Mouse (Mus musculus) liver, embryonic 16.5 days (tissue): ENCODE measurements around the gene Ppm1b. TPM values are rescaled to one million over a fixed set of nuclear protein-coding genes. Genes with fewer than 3 reads are reported as not detected.

Experiments used
- ATAC-seq: fragments of 200-750 bp; cut with Nextera tagmentation; 2 replicates; pipeline ENCODE4 v1.8.0; 2017; ENCODE audit warnings: low read depth, mild to moderate bottlenecking, moderate number of reproducible peaks, moderate library complexity
- H3K27ac ChIP-seq: fragments of 300-500 bp; sonication (generic); 2 replicates; pipeline ENCODE4 v1.5.1; 2014; ENCODE audit warnings: mild to moderate bottlenecking, low read length
- H3K27me3 ChIP-seq: fragments of 300-500 bp; sonication (generic); 2 replicates; pipeline ENCODE4 v1.6.1; 2014; ENCODE audit warnings: low read depth, low read length, mixed read lengths; ENCODE audit not compliant: control insufficient read depth, insufficient read depth
- H3K36me3 ChIP-seq: fragments of 300-500 bp; sonication (generic); 2 replicates; pipeline ENCODE4 v1.6.1; 2014; ENCODE audit warnings: mild to moderate bottlenecking; ENCODE audit not compliant: control insufficient read depth, insufficient read depth
- H3K4me1 ChIP-seq: fragments of 300-500 bp; sonication (generic); 2 replicates; pipeline ENCODE4 v1.6.1; 2014; ENCODE audit warnings: low read depth, low read length, mixed read lengths; ENCODE audit not compliant: control insufficient read depth
- H3K4me2 ChIP-seq: fragments of 300-500 bp; sonication (generic); 2 replicates; pipeline ENCODE4 v1.6.1; 2014; ENCODE audit warnings: low read depth, low read length, mixed read lengths
- H3K4me3 ChIP-seq: fragments of 300-500 bp; sonication (generic); 2 replicates; pipeline ENCODE4 v1.5.1; 2014; ENCODE audit warnings: low read depth, mild to moderate bottlenecking, low read length
- H3K9ac ChIP-seq: fragments of 300-500 bp; sonication (generic); 2 replicates; pipeline ENCODE4 v1.6.1; 2014; ENCODE audit warnings: low read depth, low read length
- H3K9me3 ChIP-seq: fragments of 300-500 bp; sonication (generic); replicated peaks from 2 replicates; pipeline ENCODE4 v1.6.1; 2016; ENCODE audit warnings: low read length; ENCODE audit not compliant: control insufficient read depth
- WGBS: fragments of 180-500 bp; shearing (Covaris S2); extraction: QIAGEN DNeasy Blood & Tissue Kit; methylation state at CpG from one replicate; pipeline ENCODE4 v1.1.7; 2014; ENCODE audit not compliant: insufficient replicate concordance; 5-methylcytosine and 5-hydroxymethylcytosine counted together
- polyA plus RNA-seq: library from polyadenylated mRNA; unstranded; fragments of >200 nt; fragmentation: Nextera tagmentation; extraction: Ambion mirVana; gene quantifications from 2 replicates; pipeline ENCODE4 v1.2.1, GENCODE M21; 2015

The Ppm1b gene
- polyA plus RNA-seq, 1 experiment from 2014 or later: 45.5 TPM

DNA sequence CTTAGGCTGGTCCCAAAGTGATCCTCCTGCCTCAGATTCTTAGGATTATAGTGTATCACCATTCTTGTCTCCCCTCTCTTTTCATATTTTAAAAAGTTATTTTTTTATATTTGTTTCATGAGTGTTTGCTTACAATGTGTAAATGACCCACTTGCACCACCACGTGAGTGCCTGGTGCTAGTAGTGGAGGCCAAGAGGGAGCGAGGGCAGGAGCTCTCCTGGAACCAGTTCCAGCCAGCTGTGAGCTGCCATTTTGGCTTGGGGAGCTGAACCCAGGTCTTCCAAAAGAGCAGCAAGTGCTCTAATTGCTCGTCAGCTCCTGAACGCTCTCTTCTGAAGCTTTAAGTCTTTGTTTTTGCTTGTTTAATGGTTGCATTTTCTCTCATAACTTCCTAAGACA, 3.6 kb downstream of the Ppm1b start:
- Histone ChIP-seq H3K4me2 (peak overlapping the region; percentile 80), H3K36me3 (peaks cover 3% of the 10 kb centered on the region; the same call in 1 of the 2 replicates), H3K27me3 (no peaks in the 10 kb centered on the region), H3K4me3 (peak overlapping the region; percentile 89), H3K4me1 (peaks cover 24% of the 10 kb centered on the region), H3K9me3 (no peaks in the 10 kb centered on the region), H3K27ac (peak overlapping the region; percentile 40; the same call in 1 of the 2 replicates), H3K9ac (peak overlapping the region; percentile 99)
- WGBS: 74% methylated on average over 4 of the region's 4 CpGs
- no peak for ATAC-seq

- no peak for ATAC-seq
- Histone ChIP-seq H3K4me1 (peaks cover 16% of the 10 kb centered on the region), H3K9ac (no peak overlapping the region), H3K9me3 (no peaks in the 10 kb centered on the region), H3K36me3 (peaks cover 3% of the 10 kb centered on the region), H3K27ac (no peak overlapping the region), H3K4me3 (no peak overlapping the region), H3K27me3 (no peaks in the 10 kb centered on the region), H3K4me2 (no peak overlapping the region)
- WGBS: 54% methylated on average over 4 of the region's 4 CpGs
Measured at GRCm38 (mm10) chr17:84962046-84962445, 5.5 kb downstream of the Ppm1b start.

DNA sequence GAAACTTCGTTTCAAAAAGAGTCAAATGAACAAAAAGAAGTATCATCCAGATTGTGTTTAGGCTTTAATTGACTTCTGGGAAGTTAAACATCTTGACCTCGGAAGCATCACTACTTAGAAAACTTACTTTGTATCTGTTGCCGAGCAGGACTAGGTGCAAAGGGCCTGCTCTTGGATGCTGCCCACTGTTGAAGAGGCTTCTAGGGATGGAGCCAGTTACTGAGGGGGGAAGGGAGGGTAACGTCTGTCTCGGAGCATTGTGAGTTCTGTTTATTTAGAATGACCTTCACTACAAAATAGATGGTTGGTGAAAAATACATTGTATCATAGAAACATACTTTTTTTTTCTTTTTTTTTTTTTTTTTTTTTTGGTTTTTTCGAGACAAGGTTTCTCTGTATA, 7.1 kb downstream of the Ppm1b start:
- Histone ChIP-seq H3K36me3 (peaks cover 3% of the 10 kb centered on the region), H3K4me1 (peaks cover 19% of the 10 kb centered on the region), H3K4me3 (no peak overlapping the region), H3K9me3 (no peaks in the 10 kb centered on the region), H3K27ac (no peak overlapping the region), H3K4me2 (no peak overlapping the region), H3K9ac (no peak overlapping the region), H3K27me3 (no peaks in the 10 kb centered on the region)
- WGBS: 74% methylated on average over 6 of the region's 6 CpGs
- ATAC-seq: no peak

DNA sequence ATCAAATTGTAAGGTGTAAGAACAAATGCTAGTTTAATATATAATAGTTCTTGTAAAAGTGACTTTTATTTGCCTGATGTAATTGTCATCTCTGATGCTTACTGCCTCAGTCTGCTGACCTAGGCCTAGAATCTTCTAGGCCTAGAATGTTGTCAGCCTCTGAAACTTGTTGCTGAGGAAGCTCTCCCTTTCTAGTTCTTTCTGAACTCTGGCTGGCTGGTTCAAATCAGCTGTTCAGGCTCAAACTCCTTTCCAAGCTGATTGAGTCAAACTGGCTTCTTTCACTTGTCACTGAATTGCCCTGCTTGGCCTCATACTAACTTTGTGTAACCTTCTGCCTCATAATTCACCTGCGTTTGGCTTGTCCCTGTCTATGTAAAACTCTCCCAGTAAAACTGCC, 9.7 kb downstream of the Ppm1b start:
- WGBS: 92% methylated on average over 1 of the region's 1 CpGs
- ATAC-seq: no peak
- Histone ChIP-seq H3K36me3 (peaks cover 3% of the 10 kb centered on the region), H3K27ac (no peak overlapping the region), H3K27me3 (no peaks in the 10 kb centered on the region), H3K4me3 (no peak overlapping the region), H3K9me3 (no peaks in the 10 kb centered on the region), H3K4me2 (no peak overlapping the region), H3K9ac (no peak overlapping the region), H3K4me1 (peaks cover 8% of the 10 kb centered on the region)

DNA sequence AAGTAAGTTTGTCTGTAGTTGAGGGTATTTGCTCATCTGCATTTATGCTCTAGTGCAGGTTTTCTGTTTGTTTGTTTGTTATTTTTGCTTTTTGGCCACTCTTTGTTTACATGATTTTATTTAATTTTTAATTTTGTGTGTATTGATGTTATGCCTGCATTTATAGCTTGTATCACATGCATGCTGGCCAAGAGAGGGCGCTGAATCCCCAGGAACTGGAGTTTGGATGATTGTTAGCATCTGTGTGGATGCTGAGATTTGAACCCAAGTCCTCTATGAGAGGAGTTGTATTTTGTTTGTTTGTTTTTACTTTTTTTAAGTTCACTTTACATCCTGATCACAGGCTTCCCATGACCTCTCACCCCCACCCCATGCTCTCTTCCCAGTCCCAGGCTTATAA, 10.5 kb downstream of the Ppm1b start:
- H3K9me3 ChIP-seq: no peaks in the 10 kb centered on the region
- H3K36me3 ChIP-seq: peaks cover 3% of the 10 kb centered on the region
- no peak for ATAC-seq
- WGBS: 70% methylated on average over 1 of the region's 1 CpGs
- H3K27me3 ChIP-seq: no peaks in the 10 kb centered on the region
- no peak overlapping the region for H3K4me2 ChIP-seq
- H3K4me3 ChIP-seq: no peak overlapping the region
- H3K4me1 ChIP-seq: peaks cover 4% of the 10 kb centered on the region; the same call in 1 of the 2 replicates
- no peak overlapping the region for H3K9ac ChIP-seq
- no peak overlapping the region for H3K27ac ChIP-seq

DNA sequence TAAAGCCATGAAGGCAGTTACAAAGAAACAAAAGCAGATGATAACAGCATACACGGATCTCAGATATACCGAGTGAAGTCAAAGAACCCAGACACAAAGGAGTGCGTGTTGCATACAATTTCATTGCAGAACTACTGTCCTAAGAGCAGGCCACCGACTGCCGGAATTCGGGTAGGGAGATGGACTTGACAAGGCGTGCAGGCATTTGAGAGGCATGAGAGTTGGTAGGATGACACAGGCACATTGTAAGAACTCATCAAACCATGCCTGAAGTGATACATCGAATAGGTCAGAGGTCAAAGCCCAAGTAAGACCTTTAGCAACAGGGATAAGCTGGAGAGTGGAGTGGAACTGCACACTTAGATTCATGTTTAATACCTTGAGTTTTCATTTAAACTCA, 13.4 kb downstream of the Ppm1b start:
- Histone ChIP-seq H3K4me3 (no peak overlapping the region), H3K27ac (no peak overlapping the region), H3K9ac (no peak overlapping the region), H3K36me3 (peaks cover 2% of the 10 kb centered on the region), H3K4me2 (no peak overlapping the region), H3K4me1 (peaks cover 4% of the 10 kb centered on the region; the same call in 1 of the 2 replicates), H3K27me3 (no peaks in the 10 kb centered on the region), H3K9me3 (no peaks in the 10 kb centered on the region)
- no peak for ATAC-seq
- 75% methylated on average over 8 of the region's 8 CpGs for WGBS

- no peak overlapping the region for H3K4me2 ChIP-seq
- H3K9me3 ChIP-seq: no peaks in the 10 kb centered on the region
- no peaks in the 10 kb centered on the region for H3K27me3 ChIP-seq
- H3K4me3 ChIP-seq: no peak overlapping the region
- H3K27ac ChIP-seq: no peak overlapping the region
- peaks cover 12% of the 10 kb centered on the region for H3K4me1 ChIP-seq
- WGBS: 79% methylated on average over 1 of the region's 1 CpGs
- H3K36me3 ChIP-seq: no peaks in the 10 kb centered on the region
- H3K9ac ChIP-seq: no peak overlapping the region
- ATAC-seq: no peak
Measured at GRCm38 (mm10) chr17:84981721-84982120, 25.2 kb downstream of the Ppm1b start.

DNA sequence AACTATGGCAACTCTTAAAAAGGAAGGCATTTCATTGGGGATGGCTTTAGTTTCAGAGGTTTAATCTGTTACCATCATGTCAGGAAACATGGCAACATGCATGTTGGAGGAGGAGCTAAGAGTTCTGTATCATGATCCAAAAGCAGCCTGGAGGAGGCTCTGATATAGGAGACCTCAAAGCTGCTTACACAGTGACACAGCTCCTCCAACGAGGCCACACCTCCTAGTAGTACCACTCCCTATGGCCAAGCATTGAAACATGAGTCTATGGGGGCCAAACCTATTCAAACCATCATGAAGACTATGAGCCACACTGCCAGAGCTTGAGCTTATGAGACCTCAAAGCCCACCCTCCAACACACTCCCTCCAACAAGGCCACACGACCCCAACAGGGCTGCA, 26.2 kb downstream of the Ppm1b start:
- Histone ChIP-seq H3K27me3 (no peaks in the 10 kb centered on the region), H3K36me3 (no peaks in the 10 kb centered on the region), H3K4me2 (no peak overlapping the region), H3K9me3 (no peaks in the 10 kb centered on the region), H3K9ac (no peak overlapping the region), H3K27ac (no peak overlapping the region), H3K4me3 (no peak overlapping the region), H3K4me1 (peaks cover 18% of the 10 kb centered on the region)
- 60% methylated on average over 2 of the region's 2 CpGs for WGBS
- peak; percentile 70 for ATAC-seq

DNA sequence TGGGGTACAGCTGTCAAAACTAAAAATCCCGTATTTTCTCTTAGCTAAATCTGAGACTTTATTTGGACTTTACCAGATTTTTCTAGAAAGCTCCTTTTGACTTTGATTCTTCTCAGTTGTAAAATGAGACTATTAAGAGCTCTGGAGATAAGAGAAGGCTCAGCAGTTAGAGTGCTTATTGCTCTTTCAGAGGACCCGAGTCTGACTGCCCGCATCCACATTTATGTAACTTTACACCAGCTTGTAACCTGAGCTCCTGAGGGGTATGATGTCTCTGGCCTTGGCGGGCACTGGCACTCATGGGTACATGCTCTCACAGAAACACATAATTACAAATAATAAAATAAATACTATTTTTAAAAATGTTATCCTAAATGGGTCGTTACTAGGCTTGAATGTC, 29.8 kb downstream of the Ppm1b start:
- Histone ChIP-seq H3K9me3 (no peaks in the 10 kb centered on the region), H3K27me3 (no peaks in the 10 kb centered on the region), H3K4me2 (no peak overlapping the region), H3K9ac (no peak overlapping the region), H3K4me1 (peaks cover 19% of the 10 kb centered on the region), H3K4me3 (no peak overlapping the region), H3K27ac (no peak overlapping the region), H3K36me3 (no peaks in the 10 kb centered on the region)
- no peak for ATAC-seq
- 77% methylated on average over 5 of the region's 5 CpGs for WGBS
